Mouse (Mus musculus) c-Kit-negative CD71-positive TER-119-positive erythroid progenitor cells, embryonic 14.5 days (primary cell): Measurements from ENCODE around the gene Jmjd1c.
"Not testable (repeated sequence)": the region's sequence is repeated elsewhere in the genome, so short reads cannot be mapped to it uniquely, and the experiment has no call there.

Source experiments
- DNase-seq: peaks from one replicate; pipeline ENCODE4 v3.0.0-alpha.2; 2013; ENCODE audit warnings: low read depth, low spot score

Jmjd1c gene

GRCm38 (mm10) chr10:67100831-67101251 is 4.9 kb downstream of the Jmjd1c start:
- no peak for DNase-seq

DNA sequence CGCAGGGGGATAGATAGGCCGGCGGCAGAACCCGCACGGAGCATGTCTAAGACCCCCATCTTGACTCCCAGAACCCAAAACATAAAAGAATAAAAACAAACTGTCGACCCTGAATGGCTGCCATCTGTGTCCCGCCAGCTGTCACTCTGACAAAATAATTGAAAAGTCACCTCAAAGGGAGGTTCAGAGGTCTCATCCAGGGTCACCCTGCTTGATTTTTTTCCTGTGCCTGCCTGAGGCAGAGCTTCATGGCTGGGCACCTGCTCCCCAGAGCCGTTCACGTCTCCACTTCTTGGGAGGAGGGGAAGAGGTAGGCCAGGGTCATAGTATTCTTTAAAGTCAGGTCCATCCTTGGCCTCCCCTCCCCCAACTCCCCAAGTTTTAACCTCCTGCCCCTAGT is 8.6 kb downstream of the Jmjd1c start:
- no peak for DNase-seq

- DNase-seq = no peak
Measured at GRCm38 (mm10) chr10:67105331-67106217, 9.6 kb downstream of the Jmjd1c start.

DNA sequence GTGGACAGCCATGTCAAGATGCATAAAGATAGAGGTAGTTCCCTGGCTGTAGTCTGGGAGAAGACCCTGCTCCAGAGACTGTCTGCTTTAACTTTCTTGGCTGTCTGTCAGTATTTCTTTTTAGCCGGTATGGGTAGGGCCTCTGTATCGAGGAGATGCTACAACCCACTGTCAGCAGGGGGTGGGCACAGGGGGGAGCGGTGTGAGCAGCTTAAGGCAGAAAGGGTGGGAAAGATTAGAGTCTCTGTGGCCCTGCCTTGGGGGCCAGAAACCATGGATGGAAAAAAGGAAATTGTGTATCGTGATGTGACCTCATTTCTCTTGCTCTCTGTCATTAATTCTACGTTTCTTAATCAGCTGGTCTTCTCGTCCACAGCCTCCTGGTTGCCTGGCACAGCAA is 10.5 kb downstream of the Jmjd1c start:
- DNase-seq = no peak

GRCm38 (mm10) chr10:67107017-67107761 is 11.3 kb downstream of the Jmjd1c start:
- no peak for DNase-seq

DNA sequence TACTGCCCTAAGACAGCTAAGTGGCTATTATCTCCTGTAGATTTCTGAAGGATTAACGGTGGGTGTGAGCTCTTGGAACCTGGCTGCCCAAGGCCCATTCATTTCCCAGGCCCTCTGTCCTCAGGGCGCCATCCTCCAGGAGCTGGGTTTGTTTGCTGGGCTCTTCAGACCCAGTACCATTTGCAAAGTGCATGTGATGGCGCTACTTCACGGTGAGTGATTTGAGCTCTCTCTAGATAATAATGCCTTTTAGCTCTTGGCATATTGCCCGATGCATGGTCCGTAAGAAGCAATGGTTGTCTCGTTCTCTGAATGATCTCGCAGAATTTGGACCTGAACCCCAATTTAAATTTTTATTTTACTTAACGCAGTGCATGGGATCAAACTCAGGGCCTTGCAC is 12.2 kb downstream of the Jmjd1c start:
- DNase-seq = no peak

GRCm38 (mm10) chr10:67109635-67110034 is 13.7 kb downstream of the Jmjd1c start:
- no peak for DNase-seq

- DNase-seq = no peak
Measured at GRCm38 (mm10) chr10:67111044-67111798, 15.3 kb downstream of the Jmjd1c start.

- no peak for DNase-seq
Measured at GRCm38 (mm10) chr10:67111799-67112177, 15.9 kb downstream of the Jmjd1c start.

- DNase-seq = not testable (repeated sequence)
Measured at GRCm38 (mm10) chr10:67112967-67113366, 17.0 kb downstream of the Jmjd1c start.

DNA sequence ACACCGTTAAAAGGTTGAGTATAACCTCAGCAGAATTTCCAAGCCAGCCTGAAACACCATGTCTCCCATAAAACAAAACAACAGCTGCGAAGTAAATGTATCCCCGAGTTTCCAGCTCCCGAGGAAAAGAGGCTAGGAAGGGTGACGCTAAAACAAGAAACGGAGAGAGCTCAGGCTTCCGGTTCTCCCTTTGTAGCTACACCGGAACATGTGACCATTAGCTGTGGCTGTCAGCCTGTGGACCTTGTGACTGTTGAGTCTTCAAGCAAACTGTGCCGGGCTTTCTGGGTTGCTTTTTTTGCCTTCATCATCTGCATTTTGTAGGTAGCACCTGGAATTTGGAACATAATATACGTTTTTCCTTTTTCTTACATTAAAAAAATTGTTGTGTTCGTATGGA is 17.9 kb downstream of the Jmjd1c start:
- no peak for DNase-seq

- no peak for DNase-seq
Measured at GRCm38 (mm10) chr10:67115115-67115514, 19.2 kb downstream of the Jmjd1c start.

- DNase-seq = no peak
Measured at GRCm38 (mm10) chr10:67115666-67116091, 19.8 kb downstream of the Jmjd1c start.

DNA sequence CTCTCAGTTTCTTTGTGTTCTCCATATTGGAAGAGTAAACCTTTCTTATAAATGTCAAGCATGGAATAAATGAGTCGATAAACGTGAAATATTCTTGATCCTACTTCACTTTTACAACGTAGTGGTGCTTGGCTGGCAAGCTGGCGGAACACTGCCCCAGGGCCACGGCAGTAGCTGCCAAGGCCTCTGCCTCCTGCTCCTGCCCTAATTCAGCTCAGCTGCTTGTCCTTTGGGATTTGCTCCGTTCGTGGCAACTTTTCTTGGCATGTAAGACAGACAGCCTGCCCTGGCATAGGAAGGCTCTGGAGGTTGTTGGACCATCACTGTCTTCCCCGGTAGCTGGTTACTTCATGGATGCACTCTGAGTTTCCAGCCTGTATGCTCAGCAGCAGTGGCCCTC is 20.3 kb downstream of the Jmjd1c start:
- DNase-seq = no peak

DNA sequence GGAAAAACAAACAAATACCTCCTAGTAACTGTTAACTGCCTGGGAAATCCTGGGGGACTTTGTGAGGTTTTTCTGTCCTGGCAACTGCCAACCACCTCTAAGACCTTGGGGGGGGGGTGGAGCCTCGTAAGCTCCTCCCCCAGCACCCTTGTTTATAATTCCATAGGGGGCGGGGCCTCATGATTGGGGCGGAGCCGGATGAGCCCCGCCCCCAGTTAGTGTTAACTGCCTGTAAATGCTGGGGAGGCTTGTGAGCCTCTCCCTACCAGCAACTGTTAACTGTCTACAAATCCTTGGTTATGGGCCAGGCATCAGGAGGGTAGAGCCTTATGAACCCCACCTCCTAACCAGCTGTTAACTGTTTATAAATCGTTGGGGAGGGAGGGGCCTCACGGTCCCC is 23.4 kb downstream of the Jmjd1c start:
- no peak for DNase-seq

- no peak for DNase-seq
Measured at GRCm38 (mm10) chr10:67120180-67120579, 24.3 kb downstream of the Jmjd1c start.

- no peak for DNase-seq
Measured at GRCm38 (mm10) chr10:67120640-67121039, 24.7 kb downstream of the Jmjd1c start.

DNA sequence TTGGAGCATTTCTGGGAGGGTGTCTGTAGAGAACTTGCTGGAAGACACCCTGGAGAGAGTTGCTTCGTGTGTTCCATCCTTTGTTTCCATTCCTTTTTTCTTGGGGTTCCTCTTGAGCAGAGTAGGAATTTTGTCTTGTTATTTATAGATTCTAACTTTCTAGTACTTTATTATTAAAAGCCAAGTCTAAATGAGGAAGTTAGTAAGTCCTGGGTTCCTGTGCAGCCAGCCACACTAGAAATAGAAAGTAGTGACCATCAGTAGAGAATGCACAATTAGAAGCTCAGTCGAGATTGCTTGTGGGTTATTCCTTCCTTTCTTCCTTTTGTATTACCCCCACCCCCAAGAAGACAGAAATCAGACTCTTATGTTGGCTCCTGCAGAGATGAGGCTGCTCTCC is 27.8 kb downstream of the Jmjd1c start:
- DNase-seq = no peak

DNA sequence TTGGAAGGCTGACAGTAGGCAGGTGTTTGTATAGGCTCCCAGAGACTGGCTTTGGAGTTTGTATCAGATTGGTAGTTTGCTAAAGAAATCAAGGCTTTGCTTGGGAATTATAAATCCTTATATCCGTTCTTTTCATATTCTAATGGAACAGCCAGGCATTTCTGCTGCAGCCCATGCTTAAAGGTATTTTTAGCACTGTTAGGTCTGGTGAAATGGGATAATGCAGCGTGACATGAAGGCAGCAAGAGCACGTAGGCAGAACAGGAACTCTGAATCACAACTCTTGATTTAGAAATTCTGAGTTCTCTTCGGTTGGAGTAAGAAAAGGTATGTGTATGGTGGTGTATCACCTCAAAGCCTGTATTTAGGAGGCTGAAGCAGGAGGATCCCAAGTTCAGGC is 28.2 kb downstream of the Jmjd1c start:
- DNase-seq = no peak

GRCm38 (mm10) chr10:67126061-67126858 is 30.3 kb downstream of the Jmjd1c start:
- DNase-seq = no peak
